Mouse (Mus musculus): ENCODE measurements around the gene Zkscan2.

- TF ChIP-seq CTCF (IDR thresholded peaks at IDR 0.05; ENCODE audit: low read depth, low read length) (no peak), POLR2A (IDR thresholded peaks at IDR 0.05; ENCODE audit: insufficient read depth, low read length) (no peak)
These were observed 589 bp downstream of the Zkscan2 start for GRCm38 (mm10) chr7:123499481-123500238.
